Mouse (Mus musculus): Measurements from ENCODE around the gene Mef2c. TPM values are rescaled to one million over a fixed set of nuclear protein-coding genes. Genes with fewer than 3 reads are reported as not detected.

Mef2c gene
- polyA plus RNA-seq, 1 experiment from 2014 or later = 41.3 TPM

- WGBS = 12% methylated on average over 8 of the region's 8 CpGs
- peak overlapping the region; percentile 13; the same call in 1 of the 2 replicates for H3K4me2 ChIP-seq (ENCODE audit: low read length)
Measured at GRCm38 (mm10) chr13:83654889-83655769, 151.3 kb downstream of the Mef2c start.

GRCm38 (mm10) chr13:83656094-83656493 lies 152.3 kb downstream of the Mef2c start:
- no peak overlapping the region for H3K4me3 ChIP-seq (ENCODE audit: low read depth, low read length)
- H3K27me3 ChIP-seq (ENCODE audit: control insufficient read depth, insufficient read depth, low read depth, low read length) = no peaks in the 10 kb centered on the region
- ATAC-seq = no peak
- peaks cover 13% of the 10 kb centered on the region for H3K4me1 ChIP-seq (ENCODE audit: control insufficient read depth, insufficient read depth, low read length)
- 65% methylated on average over 7 of the region's 7 CpGs for WGBS
- peak overlapping the region; percentile 25; the same call in 1 of the 2 replicates for H3K9ac ChIP-seq (ENCODE audit: low read depth, low read length)
- H3K9me3 ChIP-seq (replicated peaks; ENCODE audit: control insufficient read depth, low read length, poor library complexity, severe bottlenecking) = no peaks in the 10 kb centered on the region
- no peak overlapping the region for H3K27ac ChIP-seq (ENCODE audit: low read length)
- H3K4me2 ChIP-seq (ENCODE audit: low read length) = no peak overlapping the region
- no peaks in the 10 kb centered on the region for H3K36me3 ChIP-seq (ENCODE audit: control insufficient read depth, insufficient read depth, low read length)

More at GRCm38 (mm10) chr13:83654889-83655769, 151.3 kb downstream of the Mef2c start:
- no peaks in the 10 kb centered on the region for H3K36me3 ChIP-seq (ENCODE audit: control insufficient read depth, insufficient read depth, low read length)
- no peaks in the 10 kb centered on the region for H3K27me3 ChIP-seq (ENCODE audit: control insufficient read depth, insufficient read depth, low read depth, low read length)
- no peak overlapping the region for H3K4me3 ChIP-seq (ENCODE audit: low read depth, low read length)
- ATAC-seq = peak; percentile 94
- no peak overlapping the region for H3K9ac ChIP-seq (ENCODE audit: low read depth, low read length)
- 0 out of 2 replicates have a peak overlapping the region, but pooled peaks have one; percentile 3 for H3K27ac ChIP-seq (ENCODE audit: low read length)
- H3K4me1 ChIP-seq (ENCODE audit: control insufficient read depth, insufficient read depth, low read length) = peaks cover 10% of the 10 kb centered on the region
- H3K9me3 ChIP-seq (replicated peaks; ENCODE audit: control insufficient read depth, low read length, poor library complexity, severe bottlenecking) = no peaks in the 10 kb centered on the region

DNA sequence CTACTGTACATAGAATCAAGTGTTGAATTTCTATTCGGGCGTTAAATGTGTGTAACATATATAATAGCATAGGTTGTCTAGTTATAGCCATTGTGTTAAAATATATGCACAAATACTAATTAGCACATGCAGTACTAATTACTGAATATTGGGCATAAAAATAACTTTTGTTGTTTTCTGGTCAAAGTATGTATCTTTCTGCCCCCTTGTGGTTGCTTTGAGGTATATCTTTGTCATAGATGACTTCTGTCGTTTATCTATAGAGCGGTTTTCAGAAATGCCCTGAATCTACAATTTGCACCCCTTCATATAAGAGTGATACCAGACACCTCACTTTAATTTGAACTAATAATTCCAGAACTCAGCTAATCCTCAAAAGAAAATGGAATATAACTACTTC lies 152.9 kb downstream of the Mef2c start:
- no peak overlapping the region for H3K4me3 ChIP-seq (ENCODE audit: low read depth, low read length)
- ATAC-seq = no peak
- H3K9me3 ChIP-seq (replicated peaks; ENCODE audit: control insufficient read depth, low read length, poor library complexity, severe bottlenecking) = no peaks in the 10 kb centered on the region
- no peaks in the 10 kb centered on the region for H3K27me3 ChIP-seq (ENCODE audit: control insufficient read depth, insufficient read depth, low read depth, low read length)
- no peak overlapping the region for H3K27ac ChIP-seq (ENCODE audit: low read length)
- no peak overlapping the region for H3K9ac ChIP-seq (ENCODE audit: low read depth, low read length)
- H3K4me2 ChIP-seq (ENCODE audit: low read length) = no peak overlapping the region
- peaks cover 15% of the 10 kb centered on the region for H3K4me1 ChIP-seq (ENCODE audit: control insufficient read depth, insufficient read depth, low read length)
- 66% methylated on average over 4 of the region's 4 CpGs for whole genome bisulfite sequencing
- no peaks in the 10 kb centered on the region for H3K36me3 ChIP-seq (ENCODE audit: control insufficient read depth, insufficient read depth, low read length)

DNA sequence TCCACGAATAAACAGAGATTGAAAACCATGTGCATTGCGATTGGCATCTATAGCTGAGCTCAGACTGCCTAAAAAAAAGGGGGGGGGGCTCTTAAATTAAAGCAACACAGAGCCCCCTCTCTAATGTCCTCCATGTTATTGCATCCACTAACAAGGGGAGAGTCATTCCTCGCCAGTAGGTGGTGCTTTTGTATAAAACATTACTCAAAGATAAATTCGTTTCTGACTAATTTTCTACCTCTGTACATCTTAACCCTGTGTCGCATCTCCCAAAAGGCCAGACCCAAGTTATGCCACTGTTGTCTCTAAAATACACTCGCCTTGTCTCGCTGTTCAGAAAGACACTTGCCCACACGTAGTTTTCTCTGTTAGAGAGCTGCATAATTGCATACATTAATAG lies 156.9 kb downstream of the Mef2c start:
- H3K4me3 ChIP-seq (ENCODE audit: low read depth, low read length) = peak overlapping the region; percentile 20; the same call in 1 of the 2 replicates
- 0 out of 2 replicates have a peak overlapping the region, but pooled peaks have one; percentile 36 for H3K9ac ChIP-seq (ENCODE audit: low read depth, low read length)
- no peaks in the 10 kb centered on the region for H3K36me3 ChIP-seq (ENCODE audit: control insufficient read depth, insufficient read depth, low read length)
- H3K4me2 ChIP-seq (ENCODE audit: low read length) = peak overlapping the region; percentile 46
- H3K9me3 ChIP-seq (replicated peaks; ENCODE audit: control insufficient read depth, low read length, poor library complexity, severe bottlenecking) = no peaks in the 10 kb centered on the region
- H3K4me1 ChIP-seq (ENCODE audit: control insufficient read depth, insufficient read depth, low read length) = peaks cover 8% of the 10 kb centered on the region
- peak; percentile 78 for ATAC-seq
- H3K27ac ChIP-seq (ENCODE audit: low read length) = 0 out of 2 replicates have a peak overlapping the region, but pooled peaks have one; percentile 26
- WGBS = 41% methylated on average over 8 of the region's 8 CpGs
- H3K27me3 ChIP-seq (ENCODE audit: control insufficient read depth, insufficient read depth, low read depth, low read length) = no peaks in the 10 kb centered on the region

GRCm38 (mm10) chr13:83661166-83661565 lies 157.3 kb downstream of the Mef2c start:
- peak overlapping the region; percentile 46 for H3K4me2 ChIP-seq (ENCODE audit: low read length)
- H3K9me3 ChIP-seq (replicated peaks; ENCODE audit: control insufficient read depth, low read length, poor library complexity, severe bottlenecking) = no peaks in the 10 kb centered on the region
- peak overlapping the region; percentile 20; the same call in 1 of the 2 replicates for H3K4me3 ChIP-seq (ENCODE audit: low read depth, low read length)
- peaks cover 6% of the 10 kb centered on the region for H3K4me1 ChIP-seq (ENCODE audit: control insufficient read depth, insufficient read depth, low read length)
- 0 out of 2 replicates have a peak overlapping the region, but pooled peaks have one; percentile 31 for H3K9ac ChIP-seq (ENCODE audit: low read depth, low read length)
- no peaks in the 10 kb centered on the region for H3K27me3 ChIP-seq (ENCODE audit: control insufficient read depth, insufficient read depth, low read depth, low read length)
- peak; percentile 30 for ATAC-seq
- 0 out of 2 replicates have a peak overlapping the region, but pooled peaks have one; percentile 26 for H3K27ac ChIP-seq (ENCODE audit: low read length)
- H3K36me3 ChIP-seq (ENCODE audit: control insufficient read depth, insufficient read depth, low read length) = no peaks in the 10 kb centered on the region
- WGBS = 47% methylated on average over 7 of the region's 7 CpGs

- Histone ChIP-seq H3K9me3 (replicated peaks; ENCODE audit: control insufficient read depth, low read length, poor library complexity, severe bottlenecking) (no peaks in the 10 kb centered on the region), H3K4me3 (ENCODE audit: low read depth, low read length) (no peak overlapping the region), H3K4me1 (ENCODE audit: control insufficient read depth, insufficient read depth, low read length) (peaks cover 5% of the 10 kb centered on the region; the same call in 1 of the 2 replicates), H3K27ac (ENCODE audit: low read length) (no peak overlapping the region), H3K4me2 (ENCODE audit: low read length) (no peak overlapping the region), H3K27me3 (ENCODE audit: control insufficient read depth, insufficient read depth, low read depth, low read length) (no peaks in the 10 kb centered on the region), H3K36me3 (ENCODE audit: control insufficient read depth, insufficient read depth, low read length) (no peaks in the 10 kb centered on the region), H3K9ac (ENCODE audit: low read depth, low read length) (no peak overlapping the region)
- 50% methylated on average over 14 of the region's 14 CpGs for WGBS
- ATAC-seq = no peak
Measured at GRCm38 (mm10) chr13:83662089-83662551, 158.3 kb downstream of the Mef2c start.

DNA sequence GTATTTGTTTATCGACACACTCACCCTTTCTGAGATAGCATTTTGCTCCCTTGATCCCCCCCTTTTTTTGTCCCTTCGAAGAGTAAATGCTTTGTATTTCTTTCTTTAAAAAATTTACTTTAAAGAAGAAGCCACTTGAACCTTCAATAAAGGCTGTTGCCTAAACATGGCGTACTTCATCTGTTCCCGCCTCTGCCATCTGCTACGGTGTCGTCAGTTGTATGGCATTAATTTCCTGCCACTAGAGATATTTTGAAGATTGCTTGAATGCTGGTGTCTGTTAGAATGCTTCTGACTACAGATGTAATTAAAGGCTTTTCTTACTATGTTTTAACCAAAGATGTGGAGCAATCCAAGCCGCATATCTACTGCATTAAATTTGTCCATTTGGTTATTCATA lies 162.3 kb downstream of the Mef2c start:
- ATAC-seq = no peak
- H3K27ac ChIP-seq (ENCODE audit: low read length) = no peak overlapping the region
- H3K4me2 ChIP-seq (ENCODE audit: low read length) = no peak overlapping the region
- H3K9me3 ChIP-seq (replicated peaks; ENCODE audit: control insufficient read depth, low read length, poor library complexity, severe bottlenecking) = no peaks in the 10 kb centered on the region
- no peaks in the 10 kb centered on the region for H3K36me3 ChIP-seq (ENCODE audit: control insufficient read depth, insufficient read depth, low read length)
- H3K9ac ChIP-seq (ENCODE audit: low read depth, low read length) = no peak overlapping the region
- no peak overlapping the region for H3K4me3 ChIP-seq (ENCODE audit: low read depth, low read length)
- WGBS = 83% methylated on average over 7 of the region's 7 CpGs
- H3K27me3 ChIP-seq (ENCODE audit: control insufficient read depth, insufficient read depth, low read depth, low read length) = no peaks in the 10 kb centered on the region
- H3K4me1 ChIP-seq (ENCODE audit: control insufficient read depth, insufficient read depth, low read length) = peaks cover 2% of the 10 kb centered on the region; the same call in 1 of the 2 replicates

DNA sequence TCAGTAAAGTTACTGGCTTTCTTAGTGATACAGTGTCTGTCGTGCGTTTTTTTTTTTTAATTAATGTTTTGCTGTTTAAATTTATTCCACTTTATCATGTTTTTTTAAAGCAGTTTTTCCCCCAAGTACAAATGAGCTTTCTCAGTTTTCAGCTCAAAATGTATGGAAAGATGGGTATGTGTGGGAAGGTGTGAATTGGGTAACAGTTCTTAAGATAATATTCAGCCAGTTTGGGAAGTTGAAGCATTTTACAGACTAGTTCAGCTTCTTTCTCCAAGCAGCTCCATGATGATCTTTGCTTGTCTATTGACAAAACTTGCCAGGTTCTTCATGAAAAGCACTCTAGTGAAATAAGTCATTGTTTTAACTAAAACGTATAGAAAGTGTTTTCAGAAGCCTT lies 163.2 kb downstream of the Mef2c start:
- WGBS = 82% methylated on average over 3 of the region's 3 CpGs
- no peak overlapping the region for H3K9ac ChIP-seq (ENCODE audit: low read depth, low read length)
- no peaks in the 10 kb centered on the region for H3K4me1 ChIP-seq (ENCODE audit: control insufficient read depth, insufficient read depth, low read length)
- H3K27me3 ChIP-seq (ENCODE audit: control insufficient read depth, insufficient read depth, low read depth, low read length) = no peaks in the 10 kb centered on the region
- no peaks in the 10 kb centered on the region for H3K36me3 ChIP-seq (ENCODE audit: control insufficient read depth, insufficient read depth, low read length)
- H3K4me2 ChIP-seq (ENCODE audit: low read length) = no peak overlapping the region
- no peaks in the 10 kb centered on the region for H3K9me3 ChIP-seq (replicated peaks; ENCODE audit: control insufficient read depth, low read length, poor library complexity, severe bottlenecking)
- H3K27ac ChIP-seq (ENCODE audit: low read length) = no peak overlapping the region
- no peak overlapping the region for H3K4me3 ChIP-seq (ENCODE audit: low read depth, low read length)
- no peak for ATAC-seq

DNA sequence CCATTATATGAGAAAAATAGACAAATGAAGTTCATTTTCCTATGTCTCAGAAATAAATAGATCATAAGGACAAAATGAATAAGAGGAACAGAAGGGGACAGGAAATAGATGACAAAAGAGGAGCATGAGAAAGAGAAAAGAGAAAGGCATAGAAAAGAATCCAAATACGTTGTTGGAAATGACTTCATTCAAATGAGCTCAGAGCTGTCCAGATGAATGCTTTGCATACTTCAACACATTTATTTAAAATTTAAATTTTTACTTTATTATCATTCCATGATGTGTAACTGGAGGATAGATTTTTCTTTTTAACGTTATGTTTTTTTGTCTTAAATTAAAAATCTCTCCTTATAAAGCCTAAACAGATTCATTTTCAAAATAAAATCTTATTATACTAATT lies 203.8 kb downstream of the Mef2c start:
- no peak for ATAC-seq
- Histone ChIP-seq H3K36me3 (ENCODE audit: control insufficient read depth, insufficient read depth, low read length) (no peaks in the 10 kb centered on the region), H3K9ac (ENCODE audit: low read depth, low read length) (no peak overlapping the region), H3K4me1 (ENCODE audit: control insufficient read depth, insufficient read depth, low read length) (no peaks in the 10 kb centered on the region), H3K4me2 (ENCODE audit: low read length) (no peak overlapping the region), H3K27me3 (ENCODE audit: control insufficient read depth, insufficient read depth, low read depth, low read length) (peaks cover under 1% of the 10 kb centered on the region; the same call in 1 of the 2 replicates), H3K4me3 (ENCODE audit: low read depth, low read length) (no peak overlapping the region), H3K27ac (ENCODE audit: low read length) (no peak overlapping the region), H3K9me3 (replicated peaks; ENCODE audit: control insufficient read depth, low read length, poor library complexity, severe bottlenecking) (no peaks in the 10 kb centered on the region)
- 71% methylated on average over 2 of the region's 2 CpGs for WGBS
